Mouse (Mus musculus) CH12.LX (cell line): ENCODE results near the gene A630001G21Rik. TPM values are rescaled to one million over a fixed set of nuclear protein-coding genes. Genes with fewer than 3 reads are reported as not detected.

Source experiments
- DNase-seq: peaks from one replicate; pipeline ENCODE4 v3.0.0-alpha.2; 2013; ENCODE audit errors: extremely low read depth
- H3K27ac ChIP-seq: 2 replicates; pipeline ENCODE4 v1.5.1; 2012; ENCODE audit warnings: low read depth, mild to moderate bottlenecking, control low read depth, moderate library complexity; ENCODE audit not compliant: insufficient read depth
- H3K27me3 ChIP-seq: replicated peaks from 2 replicates; pipeline ENCODE3; 2012; ENCODE audit warnings: inconsistent platforms
- H3K36me3 ChIP-seq, 2 experiments: replicated peaks in 1 of 2; 2 replicates each; pipeline versions ENCODE3 to v1.6.1; 2012; ENCODE audit warnings: inconsistent platforms in 1 of 2, low read length in 1 of 2, mild to moderate bottlenecking in 1 of 2, mixed read lengths in 1 of 2, moderate library complexity in 1 of 2; ENCODE audit not compliant: control insufficient read depth in 1 of 2, insufficient read depth in 1 of 2
- H3K4me1 ChIP-seq, 2 experiments: 2 replicates each; pipeline ENCODE4 v1.6.1; 2012; ENCODE audit warnings: inconsistent platforms in 1 of 2, moderate library complexity in 1 of 2; ENCODE audit not compliant: insufficient read depth in 2 of 2, control insufficient read depth in 1 of 2
- H3K4me2 ChIP-seq: 2 replicates; pipeline ENCODE4 v1.6.1; 2012; ENCODE audit warnings: low read depth, mild to moderate bottlenecking, control low read depth; ENCODE audit not compliant: poor library complexity, insufficient read depth, severe bottlenecking
- H3K4me3 ChIP-seq, 3 experiments: fragments of 150-350 bp in 1 of 3; sonication (generic) in 1 of 3; replicated peaks in 1 of 3; 2 replicates each; pipeline versions ENCODE3 to v1.5.1; 2011 to 2012; ENCODE audit warnings: low read depth in 2 of 3, low read length in 2 of 3, mild to moderate bottlenecking in 2 of 3, moderate library complexity in 2 of 3, control low read depth in 1 of 3, improper control_type of control experiment in 1 of 3, inconsistent platforms in 1 of 3, mixed read lengths in 1 of 3; ENCODE audit not compliant: poor library complexity in 1 of 3
- H3K79me2 ChIP-seq: replicated peaks from 2 replicates; pipeline ENCODE4 v1.6.1; 2012; ENCODE audit warnings: mild to moderate bottlenecking, moderate library complexity; ENCODE audit not compliant: control insufficient read depth, poor library complexity, insufficient read depth, severe bottlenecking; ENCODE audit errors: extremely low read depth
- H3K9ac ChIP-seq: 2 replicates; pipeline ENCODE4 v1.6.1; 2012; ENCODE audit warnings: low read depth, mild to moderate bottlenecking, control low read depth, moderate library complexity; ENCODE audit not compliant: insufficient read depth
- H3K9me3 ChIP-seq: replicated peaks from 2 replicates; pipeline ENCODE3; 2012; ENCODE audit warnings: low read length, inconsistent platforms, mixed read lengths
- BHLHE40 ChIP-seq: IDR thresholded peaks from 2 replicates; pipeline ENCODE4 v1.6.1; 2011; ENCODE audit warnings: mild to moderate bottlenecking, low read depth, low read length, improper control_type of control experiment
- CHD1 ChIP-seq: IDR thresholded peaks from 2 replicates; pipeline ENCODE4 v1.6.1; 2012; ENCODE audit warnings: low read depth, low read length, improper control_type of control experiment, inconsistent platforms
- CHD2 ChIP-seq: IDR thresholded peaks from 2 replicates; pipeline ENCODE4 v1.6.1; 2011; ENCODE audit warnings: low read length, improper control_type of control experiment
- CTCF ChIP-seq, 2 experiments: IDR thresholded peaks in 1 of 2; conservative IDR thresholded peaks in 1 of 2; 2 replicates each; pipeline ENCODE4 v1.5.1; 2011 to 2012; ENCODE audit warnings: low read depth in 2 of 2, low read length in 2 of 2, improper control_type of control experiment in 1 of 2, inconsistent platforms in 1 of 2, mild to moderate bottlenecking in 1 of 2, moderate library complexity in 1 of 2
- E2F4 ChIP-seq: IDR thresholded peaks from 2 replicates; pipeline ENCODE4 v1.6.1; 2011; ENCODE audit warnings: low read depth, low read length, improper control_type of control experiment; ENCODE audit not compliant: insufficient replicate concordance
- ELF1 ChIP-seq: IDR thresholded peaks from 2 replicates; pipeline ENCODE4 v1.6.1; 2014; ENCODE audit warnings: low read depth, mild to moderate bottlenecking, inconsistent platforms, low read length, improper control_type of control experiment
- EP300 ChIP-seq: IDR thresholded peaks from 2 replicates; pipeline ENCODE4 v1.6.1; 2011; ENCODE audit warnings: low read length, improper control_type of control experiment
- ETS1 ChIP-seq: conservative IDR thresholded peaks from 2 replicates; pipeline ENCODE4 v1.6.1; 2012; ENCODE audit warnings: low read depth, mild to moderate bottlenecking, inconsistent platforms, low read length, improper control_type of control experiment, moderate library complexity
- GABPA ChIP-seq: IDR thresholded peaks from 2 replicates; pipeline ENCODE4 v1.6.1; 2012; ENCODE audit warnings: low read depth, low read length, improper control_type of control experiment, inconsistent platforms; ENCODE audit not compliant: insufficient replicate concordance
- HCFC1 ChIP-seq: IDR thresholded peaks from 2 replicates; pipeline ENCODE4 v1.6.1; 2012; ENCODE audit warnings: low read depth, mild to moderate bottlenecking, inconsistent platforms, low read length, improper control_type of control experiment
- IRF4 ChIP-seq: IDR thresholded peaks from 2 replicates; pipeline ENCODE4 v1.6.1; 2014; ENCODE audit warnings: low read depth, mild to moderate bottlenecking, inconsistent platforms, low read length, improper control_type of control experiment
- JUN ChIP-seq: IDR thresholded peaks from 2 replicates; pipeline ENCODE4 v1.6.1; 2011; ENCODE audit warnings: low read depth, mild to moderate bottlenecking, low read length, improper control_type of control experiment, moderate library complexity; ENCODE audit not compliant: insufficient read depth
- JUND ChIP-seq: conservative IDR thresholded peaks from 2 replicates; pipeline ENCODE4 v1.6.1; 2011; ENCODE audit warnings: low read depth, low read length, improper control_type of control experiment
- KAT2A ChIP-seq: IDR thresholded peaks from 2 replicates; pipeline ENCODE4 v1.6.1; 2012; ENCODE audit warnings: low read length, improper control_type of control experiment, inconsistent platforms; ENCODE audit not compliant: insufficient replicate concordance
- MAFK ChIP-seq: IDR thresholded peaks from 2 replicates; pipeline ENCODE4 v1.6.1; 2011; ENCODE audit warnings: low read length, improper control_type of control experiment; ENCODE audit not compliant: insufficient replicate concordance
- MAX ChIP-seq: IDR thresholded peaks from 2 replicates; pipeline ENCODE4 v1.6.1; 2011; ENCODE audit warnings: low read length, improper control_type of control experiment
- MAZ ChIP-seq: IDR thresholded peaks from 2 replicates; pipeline ENCODE4 v1.6.1; 2012; ENCODE audit warnings: low read depth, mild to moderate bottlenecking, inconsistent platforms, low read length, improper control_type of control experiment, moderate library complexity
- MEF2A ChIP-seq: IDR thresholded peaks from 2 replicates; pipeline ENCODE4 v1.6.1; 2014; ENCODE audit warnings: low read depth, mild to moderate bottlenecking, inconsistent platforms, low read length, improper control_type of control experiment, borderline replicate concordance
- MXI1 ChIP-seq: IDR thresholded peaks from 2 replicates; pipeline ENCODE4 v1.6.1; 2011; ENCODE audit warnings: mild to moderate bottlenecking, low read depth, low read length, improper control_type of control experiment
- MYC ChIP-seq: IDR thresholded peaks from 2 replicates; pipeline ENCODE4 v1.6.1; 2011; ENCODE audit warnings: low read depth, mild to moderate bottlenecking, improper control_type of control experiment, low read length
- NRF1 ChIP-seq: IDR thresholded peaks from 2 replicates; pipeline ENCODE4 v1.6.1; 2014; ENCODE audit warnings: low read depth, mild to moderate bottlenecking, inconsistent platforms, low read length, improper control_type of control experiment, moderate library complexity
- PAX5 ChIP-seq: IDR thresholded peaks from 2 replicates; pipeline ENCODE4 v1.6.1; 2012; ENCODE audit warnings: low read length, inconsistent platforms, mixed read lengths
- POLR2A ChIP-seq: IDR thresholded peaks from 2 replicates; pipeline ENCODE4 v1.6.1; 2011; ENCODE audit warnings: low read depth, mild to moderate bottlenecking, improper control_type of control experiment, low read length
- POLR2AphosphoS2 ChIP-seq: IDR thresholded peaks from 2 replicates; pipeline ENCODE4 v1.6.1; 2011; ENCODE audit warnings: low read depth, low read length, improper control_type of control experiment
- RAD21 ChIP-seq: IDR thresholded peaks from 2 replicates; pipeline ENCODE4 v1.6.1; 2011; ENCODE audit warnings: low read depth, mild to moderate bottlenecking, low read length, improper control_type of control experiment, moderate library complexity
- RCOR1 ChIP-seq: conservative IDR thresholded peaks from 2 replicates; pipeline ENCODE4 v1.6.1; 2012; ENCODE audit warnings: low read depth, mild to moderate bottlenecking, inconsistent platforms, low read length, improper control_type of control experiment
- SIN3A ChIP-seq: IDR thresholded peaks from 2 replicates; pipeline ENCODE4 v1.6.1; 2012; ENCODE audit warnings: low read length, improper control_type of control experiment, inconsistent platforms
- SMC3 ChIP-seq: IDR thresholded peaks from 2 replicates; pipeline ENCODE4 v1.6.1; 2011; ENCODE audit warnings: low read depth, low read length, improper control_type of control experiment
- TBP ChIP-seq: conservative IDR thresholded peaks from 2 replicates; pipeline ENCODE4 v1.6.1; 2011; ENCODE audit warnings: low read depth, low read length, improper control_type of control experiment
- UBTF ChIP-seq: IDR thresholded peaks from 2 replicates; pipeline ENCODE4 v1.6.1; 2012; ENCODE audit warnings: low read depth, mild to moderate bottlenecking, inconsistent platforms, low read length, improper control_type of control experiment, moderate library complexity
- USF1 ChIP-seq: IDR thresholded peaks from 2 replicates; pipeline ENCODE4 v1.6.1; 2014; ENCODE audit warnings: low read depth, mild to moderate bottlenecking, inconsistent platforms, low read length, improper control_type of control experiment
- USF2 ChIP-seq: conservative IDR thresholded peaks from 2 replicates; pipeline ENCODE4 v1.6.1; 2011; ENCODE audit warnings: low read depth, low read length, improper control_type of control experiment
- ZMIZ1 ChIP-seq: IDR thresholded peaks from 2 replicates; pipeline ENCODE4 v1.6.1; 2012; ENCODE audit warnings: low read depth, mild to moderate bottlenecking, inconsistent platforms, low read length, improper control_type of control experiment
- dilution Hi-C: fragments of 300-500 bp; cut with MboI; formaldehyde crosslinking; loops from 2 replicates; pipeline ENCODE4 v1.14.3; 2020; ENCODE audit warnings: low sequenced_read_pairs; ENCODE audit not compliant: extremely low pct_unique_long_range_greater_than_20kb, extremely low pct_ligation_motif_present
- in situ Hi-C: fragments of 300-500 bp; cut with MboI; formaldehyde crosslinking; loops from 3 replicates; pipeline ENCODE4 v1.14.3; 2019; ENCODE audit warnings: low sequenced_read_pairs, low pct_ligation_motif_present, low pct_unique_long_range_greater_than_20kb, mixed read lengths
- polyA plus RNA-seq: library from polyadenylated mRNA; unstranded; fragments of >175 nt; gene quantifications from 2 replicates; pipeline ENCODE4 v1.2.1, GENCODE M21; 2012; ENCODE audit warnings: low read depth; ENCODE audit not compliant: insufficient read length
- total RNA-seq, 2 experiments: library from RNA; depleted of rRNA; stranded (reverse); fragments of 300-350 nt in 1 of 2; fragments of >200 nt in 1 of 2; gene quantifications; 2 replicates each; pipeline ENCODE4 v1.2.3; 2012 to 2014

Gene A630001G21Rik
- total and polyA plus RNA-seq, 3 experiments: 55.8 to 151 (median 139) TPM

- Histone ChIP-seq H3K4me3 (no peak overlapping the region), H3K27me3 (no peaks in the 10 kb centered on the region), H3K4me1 (peaks cover 10 to 21% of the 10 kb centered on the region in 2 experiments), H3K79me2 (no peaks in the 10 kb centered on the region), H3K9me3 (peaks cover 2% of the 10 kb centered on the region), H3K27ac (peak overlapping the region; percentile 54)
- dilution Hi-C loops: no loop called here
- TF ChIP-seq MAFK (no peak), RAD21 (no peak), USF1 (no peak), SMC3 (no peak), MXI1 (no peak), JUN (no peak), HCFC1 (0 out of 2 replicates have a peak, but pooled peaks have one; percentile 22), GABPA (no peak), EP300 (peak; percentile 44; the same call in 1 of the 2 replicates), IRF4 (peak; percentile 52), SIN3A (no peak; the same call in 1 of the 2 replicates), ZMIZ1 (no peak), JUND (no peak), ETS1 (no peak), POLR2A (peak; percentile 36; the same call in 1 of the 2 replicates), CHD1 (no peak), MEF2A (0 out of 2 replicates have a peak, but pooled peaks have one; percentile 14), NRF1 (no peak), MAX (no peak), ELF1 (peak; percentile 74), KAT2A (no peak), BHLHE40 (peak; percentile 64), PAX5 (no peak), CHD2 (no peak), CTCF (conservative IDR thresholded peaks at IDR 0.05 in 1 of 2, IDR thresholded peaks at IDR 0.05 in 1 of 2; ENCODE audit: low read depth in 2 of 2, low read length in 2 of 2) (no peak), E2F4 (no peak), MYC (0 out of 2 replicates have a peak, but pooled peaks have one; percentile 34), RCOR1 (no peak), TBP (0 out of 2 replicates have a peak, but pooled peaks have one; percentile 26), POLR2AphosphoS2 (no peak), UBTF (no peak), USF2 (peak; percentile 4; the same call in 1 of the 2 replicates), MAZ (no peak)
- TF ChIP-seq, all 38 proteins: peak for 10
- peak; percentile 72 for DNase-seq
- in situ Hi-C loops: no loop called here
- Histone ChIP-seq H3K9ac (0 out of 2 replicates have a peak overlapping the region, but pooled peaks have one; percentile 12), H3K36me3 (peaks cover 7 to 36% of the 10 kb centered on the region in 2 experiments), H3K4me2 (0 out of 2 replicates have a peak overlapping the region, but pooled peaks have one; percentile 42)
Observed at GRCm38 (mm10) chr1:85687346-85687745, 91.1 kb downstream of the A630001G21Rik start.
